Mouse (Mus musculus): Measurements from ENCODE around the gene Sirt7. TPM values are rescaled to one million over a fixed set of nuclear protein-coding genes. Genes with fewer than 3 reads are reported as not detected.

Gene Sirt7
- total RNA-seq, 2 experiments from 2014 or later = 40.7 to 41.5 TPM

- DNase-seq = peak; percentile 90
These were observed 43.4 kb downstream of the Sirt7 start, which contains the start of gene Arhgdia for GRCm38 (mm10) chr11:120581490-120582267. TSS of gene Arhgdia (minus strand) at chr11:120581624.

GRCm38 (mm10) chr11:120580871-120581331 is 44.1 kb downstream of the Sirt7 start:
- peak; percentile 26 to 37 for DNase-seq

GRCm38 (mm10) chr11:120580190-120580589 is 44.9 kb downstream of the Sirt7 start:
- no peak for DNase-seq

- peak; percentile 67 to 69 for DNase-seq
These were observed 45.5 kb downstream of the Sirt7 start for GRCm38 (mm10) chr11:120579316-120580107.

- DNase-seq = no peak
These were observed 46.3 kb downstream of the Sirt7 start for GRCm38 (mm10) chr11:120578694-120579243.

- no peak for DNase-seq
These were observed 46.9 kb downstream of the Sirt7 start for GRCm38 (mm10) chr11:120578024-120578693.

GRCm38 (mm10) chr11:120577211-120578023 is 47.6 kb downstream of the Sirt7 start:
- no peak for DNase-seq

GRCm38 (mm10) chr11:120576365-120576981 is 48.6 kb downstream of the Sirt7 start:
- DNase-seq = no peak

- no peak for DNase-seq
These were observed 49.1 kb downstream of the Sirt7 start for GRCm38 (mm10) chr11:120575940-120576339.

- DNase-seq = no peak
These were observed 50.0 kb downstream of the Sirt7 start for GRCm38 (mm10) chr11:120575046-120575445.

- no peak for DNase-seq
These were observed 50.8 kb downstream of the Sirt7 start for GRCm38 (mm10) chr11:120574278-120574600.

GRCm38 (mm10) chr11:120573585-120574277 is 51.3 kb downstream of the Sirt7 start:
- DNase-seq = no peak

GRCm38 (mm10) chr11:120572752-120573584 is 52.1 kb downstream of the Sirt7 start, which contains the start of gene P4hb:
TSS of gene P4hb (minus strand) at chr11:120573253.
- peak; percentile 100 for DNase-seq

- DNase-seq = no peak
These were observed 52.7 kb downstream of the Sirt7 start for GRCm38 (mm10) chr11:120572417-120572751.

- DNase-seq = no peak
These were observed 53.2 kb downstream of the Sirt7 start for GRCm38 (mm10) chr11:120571754-120572416.

GRCm38 (mm10) chr11:120571122-120571521 is 53.9 kb downstream of the Sirt7 start:
- DNase-seq = no peak

Measured in layer of hippocampus, postnatal 36 days (tissue).